Mouse (Mus musculus): ENCODE results near the gene Dcaf4.

DNA sequence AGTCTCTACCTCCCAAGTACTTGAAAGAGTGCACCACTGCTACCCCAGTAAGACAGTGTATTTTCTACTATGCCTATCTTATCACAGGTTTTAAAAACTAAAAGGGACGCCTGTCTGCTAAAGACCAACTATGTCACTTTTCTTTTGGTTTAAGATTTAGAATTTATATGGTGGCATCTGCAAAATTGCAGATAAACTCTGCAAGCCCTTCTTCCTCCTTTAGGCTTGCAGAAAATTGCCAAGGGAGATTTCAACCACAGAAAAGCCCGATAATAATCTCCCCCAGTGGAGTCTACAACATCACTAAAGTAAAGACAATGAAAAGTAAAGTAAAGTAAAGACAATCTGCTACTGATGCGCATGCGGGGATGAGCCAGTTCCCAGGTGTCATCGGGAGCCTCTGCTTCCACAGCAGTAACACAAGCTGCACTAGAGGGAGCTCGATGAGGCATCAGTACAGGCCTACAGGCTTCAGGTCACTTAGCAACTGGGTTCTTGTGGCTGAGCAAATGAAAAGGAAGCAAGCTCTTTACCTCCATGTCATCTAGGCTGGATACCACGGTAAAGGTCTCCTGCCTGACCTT is 40.4 kb upstream of the Dcaf4 start:
- TF ChIP-seq CTCF (IDR thresholded peaks at IDR 0.05; ENCODE audit: control insufficient read depth, insufficient read depth, insufficient replicate concordance, low read depth, low read length) (no peak), POLR2A (IDR thresholded peaks at IDR 0.05; ENCODE audit: control insufficient read depth, low read depth, low read length) (no peak)

All from testis, adult 2 months (tissue).